Mouse (Mus musculus) kidney, adult 2 months (tissue): ENCODE results near the gene Pten. TPM values are rescaled to one million over a fixed set of nuclear protein-coding genes. Genes with fewer than 3 reads are reported as not detected.

Experiments
- DNase-seq: peaks from one replicate; pipeline ENCODE4 v3.0.0; 2021
- H3K27ac ChIP-seq: fragments of 200-500 bp; 2 replicates; pipeline ENCODE4 v1.5.1; 2012; ENCODE audit warnings: low read depth, low read length, control low read depth, inconsistent platforms; ENCODE audit not compliant: insufficient read depth
- H3K27me3 ChIP-seq: fragments of 200-500 bp; replicated peaks from 2 replicates; pipeline ENCODE4 v1.6.1; 2012; ENCODE audit warnings: mild to moderate bottlenecking, moderate library complexity, low read length, inconsistent platforms; ENCODE audit not compliant: control insufficient read depth, insufficient read depth
- H3K36me3 ChIP-seq: fragments of 200-500 bp; 2 replicates; pipeline ENCODE4 v1.6.1; 2012; ENCODE audit warnings: mild to moderate bottlenecking, moderate library complexity, low read length, inconsistent platforms; ENCODE audit not compliant: control insufficient read depth, insufficient read depth
- H3K4me1 ChIP-seq: fragments of 200-500 bp; 2 replicates; pipeline ENCODE4 v1.6.1; 2011; ENCODE audit warnings: low read length; ENCODE audit not compliant: control insufficient read depth, insufficient read depth
- H3K4me3 ChIP-seq: fragments of 200-500 bp; 2 replicates; pipeline ENCODE4 v1.5.1; 2011; ENCODE audit warnings: mild to moderate bottlenecking, low read depth, low read length, control low read depth; ENCODE audit not compliant: insufficient read depth
- CTCF ChIP-seq: fragments of 200-500 bp; conservative IDR thresholded peaks from 2 replicates; pipeline ENCODE4 v1.5.1; 2011; ENCODE audit warnings: low read depth, mild to moderate bottlenecking, control low read depth, low read length, moderate library complexity, mixed read lengths; ENCODE audit not compliant: insufficient read depth, insufficient read length
- POLR2A ChIP-seq: fragments of 200-500 bp; IDR thresholded peaks from one replicate; pipeline ENCODE4 v1.6.1; 2011; ENCODE audit warnings: low read depth, low read length, control low read depth
- WGBS: fragments of 180-500 bp; shearing (Covaris S2); methylation state at CpG from one replicate; pipeline ENCODE4 v1.1.7; 2018; 5-methylcytosine and 5-hydroxymethylcytosine counted together
- polyA plus RNA-seq: library from polyadenylated mRNA; depleted of rRNA; stranded (reverse); fragments of >200 nt; gene quantifications from 2 replicates; pipeline ENCODE4 v1.2.3, GENCODE M21; 2012

The Pten gene
- polyA plus RNA-seq, 1 experiment: 15.2 TPM

GRCm38 (mm10) chr19:32715201-32715600 is 42.1 kb upstream of the Pten start:
- no peak for TF ChIP-seq POLR2A
- TF ChIP-seq CTCF: peak; percentile 98; the same call in 1 of the 2 replicates
- Histone ChIP-seq H3K27ac (no peak overlapping the region), H3K4me1 (0 out of 2 replicates have a peak, but pooled peaks cover 4% of the 10 kb centered on the region), H3K4me3 (no peak overlapping the region), H3K36me3 (no peaks in the 10 kb centered on the region), H3K27me3 (no peaks in the 10 kb centered on the region)
- WGBS: 0% methylated on average over 3 of the region's 3 CpGs
- peak; percentile 89 for DNase-seq

DNA sequence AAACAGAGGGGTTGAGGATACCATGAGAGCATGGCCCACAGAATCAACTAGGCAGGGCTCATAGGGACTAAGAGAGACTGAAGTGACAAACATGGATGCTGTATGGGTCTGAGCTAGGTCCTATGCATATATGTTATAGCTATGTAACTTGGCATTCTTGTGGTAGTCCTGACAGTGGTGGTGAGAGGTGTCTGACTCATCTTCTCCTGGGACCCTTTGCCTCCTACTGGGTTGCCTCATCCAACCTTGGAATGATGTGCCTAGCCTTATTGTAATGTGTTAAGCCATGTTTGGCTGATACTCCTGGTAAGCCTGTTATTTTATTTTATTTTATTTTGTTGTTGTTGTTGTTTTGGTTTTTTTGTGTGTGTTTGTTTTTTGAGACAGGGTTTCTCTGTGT is 41.6 kb upstream of the Pten start:
- TF ChIP-seq POLR2A (no peak), CTCF (no peak)
- no peaks in the 10 kb centered on the region for H3K27me3 ChIP-seq

DNA sequence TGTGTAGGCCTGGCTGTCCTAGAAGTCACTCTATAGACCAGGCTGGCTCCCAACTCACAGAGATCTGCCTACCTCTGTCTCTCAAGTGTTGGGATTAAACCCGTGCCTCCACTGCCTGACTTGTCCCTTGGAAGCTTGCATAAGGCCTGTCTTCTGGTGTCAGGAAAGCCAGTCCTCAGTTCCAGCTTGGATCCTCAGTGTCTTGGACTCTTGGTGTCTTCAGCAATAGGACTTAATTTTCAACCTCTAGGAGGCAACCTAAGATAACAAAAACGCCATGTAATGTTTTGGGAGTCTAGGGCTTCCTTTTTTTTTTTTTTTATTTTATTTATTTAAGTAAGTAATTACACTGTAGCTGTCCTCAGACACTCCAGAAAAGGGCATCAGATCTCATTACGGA is 39.7 kb upstream of the Pten start:
- Histone ChIP-seq H3K27ac (no peak overlapping the region), H3K4me3 (no peak overlapping the region), H3K27me3 (no peaks in the 10 kb centered on the region), H3K4me1 (no peaks in the 10 kb centered on the region), H3K36me3 (no peaks in the 10 kb centered on the region)
- DNase-seq: no peak
- TF ChIP-seq POLR2A (no peak), CTCF (no peak)
- 64% methylated on average over 3 of the region's 3 CpGs for WGBS

More for the DNA sequence above, 41.6 kb upstream of the Pten start:
- DNase-seq: no peak
- Histone ChIP-seq H3K27ac (no peak overlapping the region), H3K36me3 (no peaks in the 10 kb centered on the region), H3K4me3 (no peak overlapping the region), H3K4me1 (0 out of 2 replicates have a peak, but pooled peaks cover 4% of the 10 kb centered on the region)

DNA sequence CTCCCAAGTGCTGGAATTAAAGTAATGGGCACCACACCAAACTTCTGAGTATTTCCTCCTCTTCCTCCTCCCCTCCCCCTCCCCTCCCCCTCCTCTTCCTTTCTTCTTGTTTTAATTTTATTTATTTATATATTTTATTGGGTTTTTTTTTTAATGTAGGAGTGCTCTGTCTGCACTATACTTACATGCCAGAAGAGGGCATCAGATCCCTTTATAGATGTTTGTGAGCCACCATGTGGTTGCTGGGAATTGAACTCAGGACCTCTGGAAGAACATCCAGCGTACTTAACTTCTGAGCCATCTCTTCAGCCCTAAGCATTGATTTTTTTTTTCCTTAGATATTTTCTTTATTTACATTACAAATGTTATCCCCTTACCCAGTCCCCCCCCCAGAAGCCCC is 37.0 kb upstream of the Pten start:
- no peaks in the 10 kb centered on the region for H3K36me3 ChIP-seq
- H3K27ac ChIP-seq: no peak overlapping the region
- no peaks in the 10 kb centered on the region for H3K4me1 ChIP-seq
- no peaks in the 10 kb centered on the region for H3K27me3 ChIP-seq
- no peak overlapping the region for H3K4me3 ChIP-seq
- 100% methylated on average over 1 of the region's 1 CpGs for WGBS
- no peak for TF ChIP-seq CTCF
- TF ChIP-seq POLR2A: no peak
- DNase-seq: no peak

DNA sequence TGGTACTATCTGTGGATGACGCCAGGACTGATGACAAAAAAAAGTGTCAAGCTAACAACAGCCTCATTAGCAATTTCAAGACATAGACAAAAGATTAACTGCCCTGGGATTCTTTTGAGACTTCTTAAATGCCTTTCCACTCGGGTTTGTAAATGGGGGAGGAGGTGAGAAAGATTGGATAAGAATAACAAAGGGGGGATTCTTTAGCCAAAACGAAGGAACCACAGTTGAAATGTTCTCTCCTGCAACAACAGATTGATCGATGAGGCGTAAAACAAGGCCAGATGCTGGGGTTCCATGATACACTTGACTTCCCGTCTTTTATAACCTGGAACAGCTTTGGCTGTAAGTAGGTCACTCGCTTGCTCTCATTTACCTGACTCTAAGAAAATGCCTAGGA is 33.5 kb upstream of the Pten start:
- Histone ChIP-seq H3K36me3 (no peaks in the 10 kb centered on the region), H3K27ac (no peak overlapping the region), H3K4me1 (no peaks in the 10 kb centered on the region), H3K27me3 (no peaks in the 10 kb centered on the region), H3K4me3 (no peak overlapping the region)
- no peak for DNase-seq
- 30% methylated on average over 7 of the region's 7 CpGs for WGBS
- TF ChIP-seq CTCF: no peak
- no peak for TF ChIP-seq POLR2A

GRCm38 (mm10) chr19:32726451-32727325 is 30.6 kb upstream of the Pten start:
- H3K36me3 ChIP-seq: no peaks in the 10 kb centered on the region
- no peaks in the 10 kb centered on the region for H3K27me3 ChIP-seq
- no peak overlapping the region for H3K27ac ChIP-seq
- no peak overlapping the region for H3K4me3 ChIP-seq
- no peak for DNase-seq
- H3K4me1 ChIP-seq: no peaks in the 10 kb centered on the region
- TF ChIP-seq CTCF (no peak), POLR2A (no peak)
- 22% methylated on average over 22 of the region's 22 CpGs for WGBS

DNA sequence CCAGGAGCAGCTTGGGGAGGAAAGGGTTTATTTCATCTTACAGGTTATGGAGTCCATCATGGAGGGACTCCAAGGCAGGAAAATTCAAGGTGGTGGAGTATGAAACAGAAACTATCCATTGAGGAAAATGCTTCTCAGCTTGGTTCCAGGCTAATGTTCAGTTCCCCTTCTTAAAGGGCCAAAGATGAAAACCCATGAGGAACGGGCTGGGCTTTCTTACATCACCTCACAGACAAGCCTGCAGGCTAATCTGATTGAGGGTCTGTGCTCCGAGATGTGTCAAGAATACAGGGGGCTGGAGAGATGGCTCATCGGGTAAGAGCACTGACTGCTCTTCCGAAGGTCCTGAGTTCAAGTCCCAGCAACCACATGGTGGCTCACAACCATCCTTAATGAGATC is 27.5 kb upstream of the Pten start:
- Histone ChIP-seq H3K36me3 (no peaks in the 10 kb centered on the region), H3K27ac (no peak overlapping the region)
- 92% methylated on average over 4 of the region's 4 CpGs for WGBS

GRCm38 (mm10) chr19:32732922-32733321 is 24.4 kb upstream of the Pten start:
- no peak overlapping the region for H3K4me3 ChIP-seq
- no peak for DNase-seq
- H3K27ac ChIP-seq: no peak overlapping the region
- TF ChIP-seq POLR2A (no peak), CTCF (no peak)
- H3K4me1 ChIP-seq: no peaks in the 10 kb centered on the region
- H3K36me3 ChIP-seq: no peaks in the 10 kb centered on the region
- H3K27me3 ChIP-seq: no peaks in the 10 kb centered on the region

More for the DNA sequence above, 27.5 kb upstream of the Pten start:
- no peak overlapping the region for H3K4me3 ChIP-seq
- no peak for DNase-seq
- H3K4me1 ChIP-seq: no peaks in the 10 kb centered on the region
- no peak for TF ChIP-seq CTCF
- H3K27me3 ChIP-seq: no peaks in the 10 kb centered on the region
